Mouse (Mus musculus) C3H10T1/2 (cell line): Measurements from ENCODE around the gene Kif27. TPM values are rescaled to one million over a fixed set of nuclear protein-coding genes. Genes with fewer than 3 reads are reported as not detected.

Experiments used
- polyA plus RNA-seq, 2 experiments: library from polyadenylated mRNA; unstranded; fragments of >200 nt; fragmentation: generic; extraction: Trizol; gene quantifications; one replicate each; pipeline ENCODE4 v1.2.1; 2012; ENCODE audit warnings: missing spikeins in 2 of 2

Gene Kif27
- under 1 TPM in 1 of 2 experiments, not detected in 1; 0.01 TPM for polyA plus RNA-seq

GRCm38 (mm10) chr13:58358629-58359303 is at the start of gene Kif27:
Kif27 (minus strand) TSS chr13:58359122.

DNA sequence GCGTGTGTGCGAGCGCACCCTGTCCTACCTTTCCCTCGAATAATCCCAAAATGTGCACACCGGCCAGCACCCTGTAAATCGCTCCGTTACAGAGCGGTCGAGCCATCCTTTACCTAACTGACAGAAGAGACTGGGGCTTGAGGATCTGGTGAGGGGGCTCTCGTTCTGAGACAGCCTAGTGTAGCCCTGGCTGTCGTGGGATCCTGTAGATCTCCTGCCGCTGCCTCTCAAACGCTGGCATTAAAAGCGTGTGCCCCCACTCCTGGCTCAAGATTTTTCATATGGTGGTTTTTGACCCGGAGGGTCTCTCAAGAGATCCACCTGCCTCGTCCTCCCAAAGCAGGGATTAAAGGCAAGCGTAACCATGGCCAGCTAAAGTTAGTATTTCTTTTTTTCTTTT is 44.3 kb upstream of the Kif27 start, which contains the start of gene Hnrnpk:
TSS of gene Hnrnpk (minus strand) at position 101 of the 400 bp plus-strand sequence.

GRCm38 (mm10) chr13:58402003-58402743 is 43.3 kb upstream of the Kif27 start, which contains the start of gene Rmi1:
Rmi1 (plus strand) TSS chr13:58402248.

GRCm38 (mm10) chr13:58384779-58385546 is 26.0 kb upstream of the Kif27 start, which contains the start of gene 2210016F16Rik:
2210016F16Rik (minus strand) TSS chr13:58385225.

DNA sequence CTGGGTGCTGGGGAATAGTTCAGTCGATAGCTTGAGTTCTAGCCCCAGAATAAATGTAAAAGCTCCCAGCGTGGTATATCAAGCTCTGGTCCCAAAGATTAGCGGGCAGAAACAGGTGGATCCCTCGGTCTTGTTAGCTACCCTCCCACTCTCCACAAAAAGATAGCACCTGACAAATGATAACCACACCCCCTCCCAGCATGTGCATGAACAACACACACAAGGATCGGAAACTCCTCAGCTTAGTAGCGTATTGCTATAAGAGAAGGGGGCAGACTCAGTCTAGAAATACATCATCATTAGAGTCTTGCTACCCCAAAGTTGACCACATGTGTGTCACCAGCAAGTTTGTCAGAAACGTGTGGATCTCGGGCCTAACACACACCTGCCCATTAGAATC is 83.3 kb downstream of the Kif27 start, which contains the start of gene Gkap1:
TSS of gene Gkap1 (minus strand) at position 101 of the 400 bp plus-strand sequence.

Other genes starting within 250 kb of the Kif27 start
- gene Klhl3, start 245.5 kb downstream of the Kif27 start, polyA plus RNA-seq: under 1 TPM in 1 of 2 experiments, not detected in 1; 0.01 TPM
- gene Hnrnpa0, start 230.6 kb downstream of the Kif27 start, polyA plus RNA-seq: 100 to 1,000 TPM in 1 of 2 experiments, 10 to 100 TPM in 1; 61.7 to 153 TPM
- 10 to 100 TPM; 36.5 to 40.7 TPM for gene Idnk, start 201.5 kb downstream of the Kif27 start, polyA plus RNA-seq
- gene Ubqln1, start 143.5 kb downstream of the Kif27 start, polyA plus RNA-seq: 10 to 100 TPM; 11.7 to 38.7 TPM
- 10 to 100 TPM in 1 of 2 experiments, 1 to 10 TPM in 1; 4.9 to 34.0 TPM for gene Gkap1, start 83.4 kb downstream of the Kif27 start, polyA plus RNA-seq
- under 1 TPM; 0.01 to 0.17 TPM for gene 2210016F16Rik, start 26.1 kb upstream of the Kif27 start, polyA plus RNA-seq
- 1 to 10 TPM in 1 of 2 experiments, under 1 TPM in 1; 0.75 to 6.8 TPM for gene Rmi1, start 43.1 kb upstream of the Kif27 start, polyA plus RNA-seq
- gene Hnrnpk, start 44.2 kb upstream of the Kif27 start, polyA plus RNA-seq: 100 to 1,000 TPM; 111 to 275 TPM